In the genomic region with DNA sequence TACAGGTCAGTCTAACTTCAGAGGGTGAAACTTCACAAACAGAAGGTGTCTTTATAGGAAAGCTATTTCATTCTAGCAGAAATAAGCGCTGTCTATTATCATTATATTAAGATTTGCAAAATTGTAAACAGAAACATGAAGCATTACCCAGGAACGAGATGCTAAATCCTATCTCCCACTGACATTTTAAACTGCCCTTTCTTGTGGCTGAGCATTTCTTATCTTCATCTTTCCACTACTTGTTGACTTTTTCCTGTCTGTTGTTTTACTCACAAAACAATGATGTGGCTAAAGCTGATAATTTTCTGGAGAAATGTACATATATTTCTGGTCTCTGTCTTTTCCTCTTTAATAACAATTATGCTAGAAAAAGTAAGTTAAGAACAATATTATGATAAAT, we compare ENCODE assay signal across 26 mouse cellular contexts. TPM values are rescaled to one million over a fixed set of nuclear protein-coding genes. Genes with fewer than 3 reads are reported as not detected.
A peak's percentile ranks its signal among the peaks of the same experiment; 100 is the strongest.
DNase-seq lines count a peak whose midpoint lies in the region; ATAC-seq and TF ChIP-seq lines count a peak whose summit lies in the region.
"Had no signal": no experiment of that assay in that cellular context is flagged by ENCODE, and none has a peak within 500 bp of the region (broad histone marks: within the 10 kb centered on the region; RNA-seq: fewer than 3 reads in every experiment).

No protein-coding gene starts in this region.

- WGBS in liver, embryonic 14.5 days (ENCODE audit: insufficient replicate concordance) = 34% methylated on average over 2 of the region's 2 CpGs
- WGBS in liver, embryonic 11.5 days = 51% methylated on average over 2 of the region's 2 CpGs
- 86% methylated on average over 2 of the region's 2 CpGs for WGBS in midbrain, embryonic 14.5 days

- no peaks in the 10 kb centered on the region for H3K4me1 ChIP-seq in liver, embryonic 14.5 days (replicated peaks; ENCODE audit: control insufficient read depth in 2 of 2, insufficient read depth in 2 of 2, low read length in 1 of 2)
- H3K4me1 ChIP-seq in liver, embryonic 11.5 days (replicated peaks; ENCODE audit: control insufficient read depth, insufficient read depth, low read length) = no peaks in the 10 kb centered on the region
- no peaks in the 10 kb centered on the region for H3K4me1 ChIP-seq in midbrain, embryonic 14.5 days (ENCODE audit: control insufficient read depth, insufficient read depth, low read length)
- H3K4me1 ChIP-seq: embryonic facial prominence, embryonic 13.5 days; embryonic facial prominence, embryonic 15.5 days; forebrain, embryonic 10.5 days; forebrain, embryonic 12.5 days had no signal

- H3K27ac ChIP-seq in liver, embryonic 14.5 days = no peak overlapping the region
- H3K27ac ChIP-seq in liver, embryonic 11.5 days (ENCODE audit: low read depth, low read length) = no peak overlapping the region
- no peak overlapping the region for H3K27ac ChIP-seq in midbrain, embryonic 14.5 days (replicated peaks; ENCODE audit: low read depth, low read length)
- H3K27ac ChIP-seq: embryonic facial prominence, embryonic 13.5 days; embryonic facial prominence, embryonic 15.5 days; forebrain, embryonic 10.5 days; forebrain, embryonic 12.5 days had no signal

- no peaks in the 10 kb centered on the region for H3K36me3 ChIP-seq in liver, embryonic 14.5 days (replicated peaks; ENCODE audit: control insufficient read depth, insufficient read depth, low read depth)
- H3K36me3 ChIP-seq in liver, embryonic 11.5 days (ENCODE audit: control insufficient read depth, insufficient read depth, low read length) = no peaks in the 10 kb centered on the region
- H3K36me3 ChIP-seq in midbrain, embryonic 14.5 days (ENCODE audit: control insufficient read depth, insufficient read depth, low read length) = no peaks in the 10 kb centered on the region
- H3K36me3 ChIP-seq: embryonic facial prominence, embryonic 13.5 days; embryonic facial prominence, embryonic 15.5 days; forebrain, embryonic 10.5 days; forebrain, embryonic 12.5 days had no signal

- no peaks in the 10 kb centered on the region for H3K9me3 ChIP-seq in liver, embryonic 14.5 days (ENCODE audit: control insufficient read depth, low read length)
- H3K9me3 ChIP-seq in liver, embryonic 11.5 days (ENCODE audit: control insufficient read depth, low read length) = no peaks in the 10 kb centered on the region
- no peaks in the 10 kb centered on the region for H3K9me3 ChIP-seq in midbrain, embryonic 14.5 days (ENCODE audit: control insufficient read depth, low read length)
- H3K9me3 ChIP-seq: embryonic facial prominence, embryonic 13.5 days; embryonic facial prominence, embryonic 15.5 days; forebrain, embryonic 10.5 days; forebrain, embryonic 12.5 days had no signal

- no peak for TF ChIP-seq CTCF in liver, embryonic 14.5 days (IDR thresholded peaks at IDR 0.05; ENCODE audit: low read depth)

- H3K4me3 ChIP-seq in liver, embryonic 14.5 days (ENCODE audit: insufficient read depth in 1 of 2, low read depth in 2 of 2, low read length in 2 of 2) = no peak overlapping the region
- no peak overlapping the region for H3K4me3 ChIP-seq in liver, embryonic 11.5 days (ENCODE audit: low read depth, low read length)
- no peak overlapping the region for H3K4me3 ChIP-seq in midbrain, embryonic 14.5 days (replicated peaks; ENCODE audit: low read depth, low read length)
- H3K4me3 ChIP-seq: embryonic facial prominence, embryonic 13.5 days; embryonic facial prominence, embryonic 15.5 days; erythroblast, embryonic 14.5 days; forebrain, embryonic 10.5 days; forebrain, embryonic 12.5 days had no signal

- H3K9ac ChIP-seq in liver, embryonic 14.5 days (replicated peaks) = no peak overlapping the region
- no peak overlapping the region for H3K9ac ChIP-seq in liver, embryonic 11.5 days (ENCODE audit: low read depth, low read length)
- H3K9ac ChIP-seq in midbrain, embryonic 14.5 days (replicated peaks; ENCODE audit: low read length) = no peak overlapping the region
- H3K9ac ChIP-seq: embryonic facial prominence, embryonic 13.5 days; embryonic facial prominence, embryonic 15.5 days; forebrain, embryonic 12.5 days had no signal

- TF ChIP-seq EP300 in liver, embryonic 14.5 days (IDR thresholded peaks at IDR 0.05; ENCODE audit: low read depth) = peak; percentile 30; the same call in 1 of the 2 replicates

- no peak overlapping the region for H3K4me2 ChIP-seq in liver, embryonic 14.5 days (ENCODE audit: low read depth)
- H3K4me2 ChIP-seq in liver, embryonic 11.5 days = no peak overlapping the region
- no peak overlapping the region for H3K4me2 ChIP-seq in midbrain, embryonic 14.5 days (ENCODE audit: low read length)
- H3K4me2 ChIP-seq: embryonic facial prominence, embryonic 13.5 days; embryonic facial prominence, embryonic 15.5 days; forebrain, embryonic 12.5 days had no signal

- DNase-seq in liver, embryonic 14.5 days (ENCODE audit: low read depth in 3 of 3, low spot score in 3 of 3) = no peak
- no peak for DNase-seq in liver, embryonic 11.5 days (ENCODE audit: low spot score)
- DNase-seq in layer of hippocampus, adult 9-10 months (ENCODE audit: low spot score) = no peak
- DNase-seq in midbrain, embryonic 14.5 days = no peak
- DNase-seq: adrenal gland, adult 2 months; adrenal gland, postnatal 10 days; adrenal gland, postnatal 25 days; B cell, adult 2 months; cerebellum, adult 11 months; cerebellum, adult 18-20 months; cerebellum, adult 8-10 months; cerebellum, adult 9-11 months; cerebellum, postnatal 14 days; cerebellum, postnatal 36 days; embryo, embryonic 11 days had no signal

- no peaks in the 10 kb centered on the region for H3K27me3 ChIP-seq in liver, embryonic 14.5 days (ENCODE audit: control insufficient read depth, insufficient read depth, low read length)
- no peaks in the 10 kb centered on the region for H3K27me3 ChIP-seq in liver, embryonic 11.5 days (replicated peaks; ENCODE audit: control insufficient read depth, insufficient read depth, low read length)
- H3K27me3 ChIP-seq in midbrain, embryonic 14.5 days (ENCODE audit: control insufficient read depth, insufficient read depth, low read length) = no peaks in the 10 kb centered on the region
- H3K27me3 ChIP-seq: CH12.LX; embryonic facial prominence, embryonic 13.5 days; embryonic facial prominence, embryonic 15.5 days; forebrain, embryonic 12.5 days had no signal

- no peak for ATAC-seq in liver, embryonic 14.5 days (ENCODE audit: insufficient read depth)
- no peak for ATAC-seq in liver, embryonic 11.5 days (replicated peaks; ENCODE audit: low FRiP score)
- ATAC-seq in megakaryocyte progenitor cell, adult 5-6 weeks (replicated peaks; ENCODE audit: poor library complexity) = peak; percentile 54
- no peak for ATAC-seq in midbrain, embryonic 14.5 days (ENCODE audit: low FRiP score, low TSS enrichment)
- ATAC-seq: CD4-positive, CD25-positive, alpha-beta regulatory T cell, adult 4 months; forebrain, embryonic 14.5 days; forebrain, embryonic 16.5 days; Patski had no signal

RNA-seq across cellular contexts. Expression of gene Dph6, which starts 36.8 kb away (rescaled TPM):
- polyA plus RNA-seq in liver, embryonic 14.5 days (2012; rRNA removed) = 5.5 and 5.6 TPM in 2 replicates
- polyA plus RNA-seq in liver, embryonic 14.5 days (2014; fragmentation: Nextera tagmentation; extraction: Ambion mirVana) = 6.1 and 7.1 TPM in 2 replicates
- polyA plus RNA-seq in liver, embryonic 11.5 days (2014; fragmentation: Nextera tagmentation; extraction: Ambion mirVana) = 27.5 and 27.7 TPM in 2 replicates
- total RNA-seq in megakaryocyte progenitor cell, adult 5-6 weeks (2015) = 40.7 and 50.2 TPM in 2 replicates
- 18.2 and 19.9 TPM in 2 replicates for total RNA-seq in megakaryocyte progenitor cell, adult 5-6 weeks (2017)
- polyA plus RNA-seq in midbrain, embryonic 14.5 days (2014; fragmentation: Nextera tagmentation; extraction: Ambion mirVana) = 13.5 and 14.0 TPM in 2 replicates
